Mouse (Mus musculus) megakaryocyte progenitor cell, adult 5-6 weeks (primary cell): ENCODE data around the gene Epb41l5. TPM values are rescaled to one million over a fixed set of nuclear protein-coding genes. Genes with fewer than 3 reads are reported as not detected.

Experiments used
- ATAC-seq: replicated peaks from 2 replicates; pipeline ENCODE4 v1.8.0; 2016; ENCODE audit warnings: mild to moderate bottlenecking, moderate TSS enrichment, inconsistent platforms; ENCODE audit not compliant: poor library complexity
- total RNA-seq, 2 experiments: library from RNA; stranded (forward) in 1 of 2; stranded (reverse) in 1 of 2; fragments of 157-497, 149-512 nt in 1 of 2; fragments of 200-1000 nt in 1 of 2; gene quantifications; 2 replicates each; pipeline versions ENCODE4 v1.2.3 to v1.2.4; 2015 to 2017

Gene Epb41l5
- total RNA-seq, 2 experiments from 2014 or later = 0.75 to 1.7 TPM

DNA sequence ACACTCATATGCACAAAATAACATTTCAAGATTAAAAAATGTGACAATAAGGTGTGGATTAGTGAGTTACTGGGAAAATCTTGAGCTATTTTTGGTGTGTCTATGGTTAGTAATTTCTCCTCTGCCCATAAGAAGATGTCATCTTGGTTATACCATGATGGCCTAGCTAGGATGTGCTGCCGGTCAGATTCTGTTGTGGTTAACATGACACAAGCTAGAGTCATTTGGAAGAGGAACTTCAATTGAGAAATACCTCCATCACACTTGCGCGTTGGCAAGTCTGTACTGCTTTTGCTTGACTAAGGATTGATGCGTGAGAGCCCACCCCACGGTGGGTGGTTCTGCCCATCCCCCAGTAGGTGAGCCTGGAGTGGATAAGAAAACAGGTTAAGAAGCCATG lies 114.5 kb downstream of the Epb41l5 start:
- ATAC-seq = peak; percentile 83

- ATAC-seq = peak; percentile 73
Observed at GRCm38 (mm10) chr1:119533093-119533805, 115.6 kb downstream of the Epb41l5 start.

GRCm38 (mm10) chr1:119532165-119532564 lies 116.6 kb downstream of the Epb41l5 start:
- ATAC-seq = no peak

GRCm38 (mm10) chr1:119530941-119531340 lies 117.9 kb downstream of the Epb41l5 start:
- no peak for ATAC-seq

- peak; percentile 76 for ATAC-seq
Observed at GRCm38 (mm10) chr1:119525689-119526591, 122.9 kb downstream of the Epb41l5 start, which contains the start of gene Tmem185b. Gene Tmem185b (plus strand): TSS chr1:119526160.

DNA sequence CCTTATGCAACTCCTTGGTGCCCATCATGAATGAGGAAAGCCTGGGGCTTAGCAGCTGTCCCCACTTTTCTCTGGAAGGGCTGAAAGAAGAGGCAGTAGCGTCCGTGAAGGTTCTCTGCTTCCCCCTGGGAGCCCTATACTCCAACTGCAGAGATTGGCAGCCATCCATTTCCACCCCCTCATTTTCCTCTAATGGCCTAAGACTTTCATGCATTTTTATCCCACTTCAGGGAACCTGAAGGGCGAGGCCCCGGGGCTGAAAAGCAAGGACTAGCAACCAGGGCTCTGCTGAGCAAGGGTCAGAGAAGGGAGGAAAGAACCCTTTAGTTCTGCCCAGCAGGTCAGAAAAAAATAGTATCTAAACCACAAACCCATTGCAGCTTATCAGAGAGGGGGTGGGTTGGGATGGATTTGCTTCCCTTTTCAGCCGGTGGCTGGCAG lies 123.8 kb downstream of the Epb41l5 start:
- 0 out of 2 replicates have a peak, but pooled peaks have one; percentile 4 for ATAC-seq

DNA sequence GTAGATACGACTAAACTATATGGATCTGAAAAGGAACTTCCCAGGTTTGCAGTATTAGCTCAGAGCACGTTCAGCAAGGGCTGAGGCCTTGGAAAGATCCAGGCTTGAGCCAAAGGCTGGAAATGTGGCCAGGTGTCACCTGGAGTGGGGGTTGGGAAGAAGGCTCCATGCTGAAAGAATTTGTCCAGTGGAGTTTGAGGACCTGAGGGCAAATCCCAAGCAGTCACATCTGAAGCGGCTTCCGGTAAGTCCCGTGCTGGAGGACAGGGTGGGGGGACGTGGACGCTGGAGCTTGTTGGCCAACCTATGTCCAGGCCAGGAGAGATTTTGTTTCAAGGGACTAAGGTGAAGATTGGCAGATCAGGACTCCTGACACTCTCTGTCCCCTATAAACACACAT lies 125.0 kb downstream of the Epb41l5 start:
- ATAC-seq = no peak

DNA sequence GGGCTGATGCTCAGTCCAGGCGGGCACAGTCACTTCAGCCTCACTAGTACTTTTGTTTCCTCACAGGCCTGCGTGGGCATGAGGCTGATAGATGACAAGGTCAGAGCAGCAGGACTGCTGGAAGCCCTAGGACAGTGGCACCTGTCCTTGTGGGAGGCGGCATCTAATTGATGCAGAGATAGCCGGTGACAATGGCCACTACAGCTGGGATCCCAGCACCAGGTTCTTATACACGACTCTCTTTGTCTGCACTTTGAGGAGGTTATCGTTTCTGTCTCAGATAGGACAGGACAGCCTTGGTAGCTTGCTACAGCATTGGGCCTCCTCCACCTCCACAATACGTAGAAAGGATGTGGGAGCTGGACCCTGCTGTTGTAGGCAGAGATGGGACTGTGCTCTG lies 125.4 kb downstream of the Epb41l5 start:
- ATAC-seq = no peak

- no peak for ATAC-seq
Observed at GRCm38 (mm10) chr1:119522726-119523125, 126.1 kb downstream of the Epb41l5 start.

DNA sequence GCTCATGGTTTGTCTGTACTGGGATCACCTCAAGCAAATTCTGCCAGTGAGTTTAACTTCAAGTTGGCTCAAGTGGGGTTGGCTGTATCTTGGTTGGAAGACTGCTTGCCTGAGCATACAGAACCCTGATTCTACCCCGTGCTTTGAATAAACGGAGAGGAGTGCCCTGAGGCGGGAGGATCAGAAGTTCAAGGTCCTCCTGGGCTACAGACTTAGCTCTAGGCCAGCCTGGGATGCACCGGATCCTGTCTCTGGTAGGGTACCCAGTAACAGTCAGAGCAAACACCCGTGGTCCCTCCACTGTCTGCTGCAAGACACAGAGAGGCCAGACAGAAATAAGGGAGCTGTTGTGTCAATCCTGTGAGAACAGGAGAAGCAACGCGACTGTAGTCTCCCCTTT lies 127.1 kb downstream of the Epb41l5 start:
- ATAC-seq = no peak

- ATAC-seq = no peak
Observed at GRCm38 (mm10) chr1:119521029-119521428, 127.8 kb downstream of the Epb41l5 start.

- no peak for ATAC-seq
Observed at GRCm38 (mm10) chr1:119519286-119519685, 129.5 kb downstream of the Epb41l5 start.

GRCm38 (mm10) chr1:119518786-119519185 lies 130.0 kb downstream of the Epb41l5 start:
- no peak for ATAC-seq

GRCm38 (mm10) chr1:119518060-119518459 lies 130.7 kb downstream of the Epb41l5 start:
- ATAC-seq = no peak

DNA sequence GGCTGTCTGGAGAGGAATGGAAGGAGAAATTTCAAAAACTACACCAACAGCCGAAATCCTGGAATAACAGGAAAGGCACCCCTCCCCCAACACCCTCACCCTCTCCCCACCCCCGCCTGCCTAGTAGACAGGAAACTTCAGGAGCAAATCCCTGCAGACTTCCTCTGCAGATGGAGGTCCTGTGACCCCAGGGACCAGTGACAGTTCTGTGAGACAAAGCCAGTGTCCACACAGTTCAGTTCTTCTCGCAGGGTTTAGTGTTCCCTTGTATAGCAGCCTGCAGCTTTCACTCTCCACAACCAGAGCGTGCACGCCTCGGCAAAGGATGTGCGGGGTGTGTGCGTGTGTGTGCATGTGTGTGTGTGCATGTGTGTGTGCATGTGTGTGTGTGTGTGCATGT lies 137.9 kb downstream of the Epb41l5 start:
- no peak for ATAC-seq

DNA sequence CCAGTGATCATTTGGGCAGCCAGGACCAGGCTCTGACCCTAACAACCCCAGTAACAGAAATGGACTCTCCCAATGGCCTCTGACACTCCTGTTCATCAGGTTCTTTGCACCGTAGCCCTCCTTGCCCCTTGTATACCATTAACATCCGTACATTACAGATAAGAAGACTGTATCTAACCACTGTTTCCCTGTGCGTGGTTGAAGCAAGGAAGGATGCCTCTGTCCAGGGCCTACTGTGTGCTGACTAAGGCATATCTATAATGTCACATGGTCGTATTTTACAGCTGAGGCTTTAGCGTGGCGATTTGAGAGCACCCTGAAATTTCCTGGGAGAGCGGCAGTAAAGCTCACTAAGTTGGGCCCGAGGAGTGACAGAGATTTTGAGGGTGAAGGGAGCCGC lies 138.4 kb downstream of the Epb41l5 start:
- ATAC-seq = no peak

DNA sequence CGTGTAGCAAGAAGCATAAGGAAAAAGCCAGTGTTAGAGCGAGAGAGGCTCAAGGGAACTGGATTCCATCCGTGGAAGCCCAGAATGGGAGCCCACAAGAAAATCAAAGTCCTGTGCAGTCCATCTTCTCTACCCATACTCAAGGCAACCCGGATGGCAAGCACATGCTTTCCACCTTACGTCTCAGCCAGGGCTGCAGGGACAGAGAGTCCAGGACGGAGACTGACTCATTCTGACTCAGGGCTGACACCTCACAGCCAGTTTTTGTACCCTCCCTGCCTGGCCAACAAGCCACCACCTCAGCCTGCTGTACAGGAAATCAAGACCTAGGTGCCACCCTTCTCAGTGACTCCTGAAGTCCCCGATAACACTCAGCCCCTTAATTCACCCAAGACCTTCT lies 139.3 kb downstream of the Epb41l5 start:
- ATAC-seq = no peak

DNA sequence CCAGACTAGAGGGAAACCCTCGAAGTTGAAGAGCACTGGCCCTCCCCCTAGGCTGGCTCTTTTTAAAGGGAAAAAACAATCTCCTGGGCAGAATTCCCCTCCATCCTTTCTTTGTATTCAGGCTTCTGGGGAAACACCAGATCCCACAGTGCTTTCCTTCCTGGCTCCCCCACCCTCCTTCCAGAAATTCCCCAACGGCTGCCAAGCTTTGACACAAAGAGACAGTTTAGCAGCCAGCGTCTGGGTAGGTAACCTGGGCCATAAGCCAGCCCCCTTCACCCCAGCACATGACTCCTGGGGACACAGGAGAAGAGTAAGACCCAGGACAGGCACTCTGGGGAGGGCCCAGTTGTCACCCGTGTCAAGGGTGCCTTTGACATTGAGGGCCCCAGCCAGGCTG lies 140.3 kb downstream of the Epb41l5 start:
- no peak for ATAC-seq

DNA sequence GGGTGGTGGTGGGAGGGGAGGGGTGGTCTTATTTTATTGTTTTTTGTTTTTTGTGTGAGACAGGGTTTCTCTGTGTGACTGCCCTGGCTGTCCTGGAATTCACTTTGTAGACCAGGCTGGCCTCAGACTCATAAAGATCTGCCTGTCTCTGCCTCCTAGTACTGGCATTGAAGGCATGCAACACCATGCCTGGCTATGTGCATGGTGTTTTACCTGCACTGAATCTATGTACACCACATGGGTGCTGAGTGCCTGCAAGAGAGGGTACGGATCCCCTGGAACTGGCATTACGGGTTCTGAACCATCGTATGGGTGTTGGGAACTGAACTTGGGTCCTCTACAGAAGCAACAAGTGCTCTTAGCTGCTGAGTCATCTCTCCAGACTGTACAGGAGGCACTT lies 142.8 kb downstream of the Epb41l5 start:
- no peak for ATAC-seq

DNA sequence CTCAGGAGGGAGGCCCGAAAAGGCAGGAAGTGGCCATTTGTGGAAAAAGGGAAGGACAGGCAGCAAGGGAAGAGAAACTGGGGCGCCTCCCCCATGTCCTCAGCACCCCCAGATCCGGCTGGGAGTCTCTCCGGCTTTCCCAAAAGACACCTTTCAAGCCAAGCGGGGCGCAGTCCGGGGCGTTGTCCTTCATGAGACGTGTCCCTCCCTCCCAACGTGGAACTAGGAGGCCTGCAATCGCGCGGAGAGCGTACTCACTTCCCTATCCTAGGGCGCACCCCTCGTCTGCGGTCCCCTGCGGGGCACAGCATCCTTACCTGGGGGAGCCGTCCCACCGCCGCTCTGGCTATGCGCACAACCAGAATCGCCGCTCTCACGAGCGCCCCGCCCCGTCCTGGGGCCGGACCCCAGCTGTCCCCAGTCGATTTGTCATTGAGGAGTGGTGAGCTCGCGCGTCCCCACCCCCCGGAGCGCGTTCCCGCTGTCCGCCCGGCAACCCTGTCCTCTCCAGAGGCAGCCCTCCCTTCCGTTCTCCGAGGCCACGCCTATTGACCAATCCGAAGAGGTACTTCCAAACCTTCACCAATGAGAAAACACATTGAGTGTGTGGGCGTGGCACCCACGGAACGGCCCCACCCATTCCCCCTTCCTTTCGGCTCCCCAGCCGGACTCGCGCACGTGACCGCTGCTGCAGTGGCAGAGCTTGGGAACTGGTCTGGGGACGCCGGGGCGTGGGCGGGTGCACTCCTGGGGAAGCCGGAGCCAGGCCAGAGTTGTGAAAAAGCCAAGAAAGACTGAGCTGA lies 144.3 kb downstream of the Epb41l5 start, which contains the start of gene Ralb:
Gene Ralb, minus strand, starts transcription at position 535 of the 803 bp plus-strand sequence.
- peak; percentile 91 for ATAC-seq

GRCm38 (mm10) chr1:119503808-119504207 lies 145.0 kb downstream of the Epb41l5 start:
- no peak for ATAC-seq
